Mouse (Mus musculus): Measurements from ENCODE around the gene Lamc2. TPM values are rescaled to one million over a fixed set of nuclear protein-coding genes. Genes with fewer than 3 reads are reported as not detected.

Gene Lamc2
- total and polyA plus RNA-seq, 3 experiments = 0.03 to 0.04 TPM; not detected in 1

DNA sequence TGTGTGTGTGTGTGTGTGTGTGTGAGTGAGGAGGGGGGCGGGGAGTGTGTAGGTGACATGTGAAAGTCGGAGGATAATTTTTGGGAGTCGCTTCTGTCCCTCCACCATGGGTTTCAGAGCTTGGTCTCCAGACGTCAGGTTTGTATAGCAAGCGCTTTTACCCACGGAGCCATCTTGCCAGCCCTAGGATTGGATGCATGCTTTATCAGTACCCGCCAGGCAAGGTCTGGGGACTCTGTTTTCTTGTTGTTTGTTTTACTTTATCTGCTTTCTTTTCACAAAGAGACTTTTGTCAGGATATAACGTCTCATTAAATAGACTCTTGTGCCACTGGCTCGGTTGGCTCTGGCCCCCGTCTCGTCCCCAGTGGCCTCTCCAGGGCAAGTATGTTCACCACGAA lies 81.4 kb downstream of the Lamc2 start:
- peak; percentile 44 for DNase-seq (ENCODE audit: low read depth, low spot score)
- Histone ChIP-seq H3K9ac (ENCODE audit: control insufficient read depth, low read depth, low read length, poor library complexity, severe bottlenecking) (no peak overlapping the region), H3K27ac (ENCODE audit: control insufficient read depth, low read depth, low read length) (no peak overlapping the region), H3K4me1 (ENCODE audit: control insufficient read depth in 1 of 2, insufficient read depth in 2 of 2, low read length in 2 of 2) (no peaks in the 10 kb centered on the region; a peak in 1 of 4 replicates), H3K79me2 (ENCODE audit: control insufficient read depth, insufficient read depth, low read length, poor library complexity) (no peaks in the 10 kb centered on the region), H3K9me3 (replicated peaks; ENCODE audit: insufficient read depth, low read length) (no peaks in the 10 kb centered on the region), H3K36me3 (ENCODE audit: control insufficient read depth in 1 of 2, insufficient read depth in 2 of 2, low read length in 2 of 2) (no peaks in the 10 kb centered on the region), H3K4me3 (ENCODE audit: control insufficient read depth in 1 of 2, insufficient read depth in 1 of 2, low read depth in 2 of 2, low read length in 2 of 2) (no peak overlapping the region), H3K27me3 (ENCODE audit: control insufficient read depth in 1 of 2, insufficient read depth in 2 of 2, low read length in 2 of 2) (no peaks in the 10 kb centered on the region)
- TF ChIP-seq TAL1 (IDR thresholded peaks at IDR 0.05; ENCODE audit: low read length) (peak; percentile 47), GATA1 (IDR thresholded peaks at IDR 0.05; ENCODE audit: low read depth, low read length) (no peak), CHD1 (IDR thresholded peaks at IDR 0.05; ENCODE audit: low read depth, low read length) (no peak), SMC3 (IDR thresholded peaks at IDR 0.05; ENCODE audit: low read depth, low read length) (no peak), ZMIZ1 (IDR thresholded peaks at IDR 0.05; ENCODE audit: low read depth, low read length) (no peak), MAFK (IDR thresholded peaks at IDR 0.05; ENCODE audit: borderline replicate concordance, low read depth, low read length) (no peak)

DNA sequence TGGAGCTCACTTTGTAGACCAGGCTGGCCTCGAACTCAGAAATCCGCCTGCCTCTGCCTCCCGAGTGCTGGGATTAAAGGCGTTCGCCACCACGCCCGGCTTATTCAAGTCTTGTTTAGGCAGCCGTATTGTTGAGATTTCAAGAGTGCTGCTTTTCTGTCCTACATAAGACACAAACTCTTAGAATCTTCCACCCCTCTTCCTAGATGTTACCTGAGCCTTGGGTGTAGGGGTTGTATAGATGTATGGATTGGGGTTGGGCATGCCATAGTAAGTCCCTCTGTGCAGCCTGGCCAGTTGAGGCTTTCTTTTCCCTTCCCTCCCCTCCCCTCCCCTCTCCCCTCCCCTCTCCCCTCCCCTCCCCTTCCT lies 83.1 kb downstream of the Lamc2 start:
- Histone ChIP-seq H3K27ac (ENCODE audit: control insufficient read depth, low read depth, low read length) (no peak overlapping the region), H3K36me3 (ENCODE audit: control insufficient read depth in 1 of 2, insufficient read depth in 2 of 2, low read length in 2 of 2) (no peaks in the 10 kb centered on the region), H3K9ac (ENCODE audit: control insufficient read depth, low read depth, low read length, poor library complexity, severe bottlenecking) (no peak overlapping the region), H3K79me2 (ENCODE audit: control insufficient read depth, insufficient read depth, low read length, poor library complexity) (no peaks in the 10 kb centered on the region), H3K27me3 (ENCODE audit: control insufficient read depth in 1 of 2, insufficient read depth in 2 of 2, low read length in 2 of 2) (no peaks in the 10 kb centered on the region), H3K4me3 (ENCODE audit: control insufficient read depth in 1 of 2, insufficient read depth in 1 of 2, low read depth in 2 of 2, low read length in 2 of 2) (no peak overlapping the region), H3K4me1 (ENCODE audit: control insufficient read depth in 1 of 2, insufficient read depth in 2 of 2, low read length in 2 of 2) (no peaks in the 10 kb centered on the region; a peak in 1 of 4 replicates), H3K9me3 (replicated peaks; ENCODE audit: insufficient read depth, low read length) (no peaks in the 10 kb centered on the region)
- no peak for DNase-seq (ENCODE audit: low read depth, low spot score)
- no peak for TF ChIP-seq SIN3A (IDR thresholded peaks at IDR 0.05; ENCODE audit: low read length)
- no peak for TF ChIP-seq RCOR1 (IDR thresholded peaks at IDR 0.05; ENCODE audit: low read depth, low read length)
- TF ChIP-seq ZNF384 (IDR thresholded peaks at IDR 0.05; ENCODE audit: low read depth, low read length) = no peak
- TF ChIP-seq USF1 (IDR thresholded peaks at IDR 0.05; ENCODE audit: low read depth, low read length) = no peak
- no peak for TF ChIP-seq JUND (IDR thresholded peaks at IDR 0.05; ENCODE audit: low read depth, low read length)
- no peak for TF ChIP-seq POLR2A (IDR thresholded peaks at IDR 0.05; ENCODE audit: control insufficient read depth in 1 of 2, insufficient read depth in 1 of 2, low read depth in 1 of 2, low read length in 2 of 2, poor library complexity in 1 of 2)
- no peak for TF ChIP-seq E2F4 (IDR thresholded peaks at IDR 0.05; ENCODE audit: borderline replicate concordance, low read depth, low read length)

- no peak overlapping the region for H3K27ac ChIP-seq (ENCODE audit: control insufficient read depth, low read depth, low read length)
- TF ChIP-seq USF1 (IDR thresholded peaks at IDR 0.05; ENCODE audit: low read depth, low read length) = no peak
- TF ChIP-seq POLR2AphosphoS5 (IDR thresholded peaks at IDR 0.05; ENCODE audit: borderline replicate concordance, low read depth, low read length) = no peak
- no peak for TF ChIP-seq TBP (IDR thresholded peaks at IDR 0.05; ENCODE audit: low read depth, low read length)
- TF ChIP-seq NELFE (IDR thresholded peaks at IDR 0.05; ENCODE audit: low read depth, low read length) = no peak
- TF ChIP-seq ZC3H11A (IDR thresholded peaks at IDR 0.05; ENCODE audit: low read depth, low read length) = no peak
- TF ChIP-seq HCFC1 (IDR thresholded peaks at IDR 0.05; ENCODE audit: low read depth, low read length) = no peak
- TF ChIP-seq ELF1 (IDR thresholded peaks at IDR 0.05; ENCODE audit: low read depth, low read length) = no peak
- no peak for TF ChIP-seq ZKSCAN1 (IDR thresholded peaks at IDR 0.05; ENCODE audit: low read depth, low read length)
- no peak for TF ChIP-seq GATA1 (IDR thresholded peaks at IDR 0.05; ENCODE audit: low read depth, low read length)
- no peak for TF ChIP-seq TCF12 (IDR thresholded peaks at IDR 0.05; ENCODE audit: low read depth, low read length)
- TF ChIP-seq MXI1 (IDR thresholded peaks at IDR 0.05; ENCODE audit: low read depth, low read length) = no peak
- TF ChIP-seq ETS1 (IDR thresholded peaks at IDR 0.05; ENCODE audit: low read depth, low read length) = no peak
- TF ChIP-seq NRF1 (IDR thresholded peaks at IDR 0.05; ENCODE audit: insufficient read depth, low read depth, low read length, poor library complexity, severe bottlenecking) = no peak
- TF ChIP-seq BHLHE40 (IDR thresholded peaks at IDR 0.05; ENCODE audit: borderline replicate concordance, low read depth, low read length) = no peak
- no peak for TF ChIP-seq JUND (IDR thresholded peaks at IDR 0.05; ENCODE audit: low read depth, low read length)
- H3K9me3 ChIP-seq (replicated peaks; ENCODE audit: insufficient read depth, low read length) = no peaks in the 10 kb centered on the region
- H3K27me3 ChIP-seq (ENCODE audit: control insufficient read depth in 1 of 2, insufficient read depth in 2 of 2, low read length in 2 of 2) = no peaks in the 10 kb centered on the region
- no peaks in the 10 kb centered on the region for H3K79me2 ChIP-seq (ENCODE audit: control insufficient read depth, insufficient read depth, low read length, poor library complexity)
- H3K4me1 ChIP-seq (ENCODE audit: control insufficient read depth in 1 of 2, insufficient read depth in 2 of 2, low read length in 2 of 2) = no peaks in the 10 kb centered on the region; a peak in 1 of 4 replicates
- H3K9ac ChIP-seq (ENCODE audit: control insufficient read depth, low read depth, low read length, poor library complexity, severe bottlenecking) = no peak overlapping the region
- DNase-seq (ENCODE audit: low read depth, low spot score) = peak; percentile 20
- no peaks in the 10 kb centered on the region for H3K36me3 ChIP-seq (ENCODE audit: control insufficient read depth in 1 of 2, insufficient read depth in 2 of 2, low read length in 2 of 2)
- no peak overlapping the region for H3K4me3 ChIP-seq (ENCODE audit: control insufficient read depth in 1 of 2, insufficient read depth in 1 of 2, low read depth in 2 of 2, low read length in 2 of 2)
Measured at GRCm38 (mm10) chr1:153102296-153103185, 83.7 kb downstream of the Lamc2 start.

All from MEL (cell line).